Mouse (Mus musculus): ENCODE measurements at regions not wholly inside any gene's neighbourhood (a gene's known extent, or its start where the extent isn't known, plus 50 kb on each side); places are given as distances from the start of the nearest gene placed in this dataset.
"Not testable (repeated sequence)": the region's sequence is repeated elsewhere in the genome, so short reads cannot be mapped to it uniquely, and the experiment has no call there.

- peak; percentile 17 for DNase-seq (ENCODE audit: low read depth, low spot score)
Measured at GRCm38 (mm10) chr17:82909189-82909588, 305.9 kb upstream of the Pkdcc start.

GRCm38 (mm10) chr17:82922986-82923385 is 292.1 kb upstream of the Pkdcc start:
- DNase-seq (ENCODE audit: low read depth, low spot score): not testable (repeated sequence)

- DNase-seq (ENCODE audit: low read depth, low spot score): no peak
Measured at GRCm38 (mm10) chr17:82925751-82926150, 289.3 kb upstream of the Pkdcc start.

- DNase-seq (ENCODE audit: low read depth, low spot score): no peak
Measured at GRCm38 (mm10) chr17:82927681-82928080, 287.4 kb upstream of the Pkdcc start.

GRCm38 (mm10) chr17:82929511-82929910 is 285.6 kb upstream of the Pkdcc start:
- DNase-seq (ENCODE audit: low read depth, low spot score): no peak

GRCm38 (mm10) chr17:82930738-82931137 is 284.4 kb upstream of the Pkdcc start:
- DNase-seq (ENCODE audit: low read depth, low spot score): no peak

- no peak for DNase-seq (ENCODE audit: low read depth, low spot score)
Measured at GRCm38 (mm10) chr17:82931476-82931875, 283.6 kb upstream of the Pkdcc start.

GRCm38 (mm10) chr17:82936836-82937235 is 278.3 kb upstream of the Pkdcc start:
- no peak for DNase-seq (ENCODE audit: low read depth, low spot score)

GRCm38 (mm10) chr17:82946083-82946482 is 269.0 kb upstream of the Pkdcc start:
- no peak for DNase-seq (ENCODE audit: low read depth, low spot score)

GRCm38 (mm10) chr17:82949794-82950193 is 265.3 kb upstream of the Pkdcc start:
- DNase-seq (ENCODE audit: low read depth, low spot score): no peak

GRCm38 (mm10) chr17:82950268-82950667 is 264.8 kb upstream of the Pkdcc start:
- no peak for DNase-seq (ENCODE audit: low read depth, low spot score)

GRCm38 (mm10) chr17:82957409-82957808 is 257.7 kb upstream of the Pkdcc start:
- DNase-seq (ENCODE audit: low read depth, low spot score): peak; percentile 66

GRCm38 (mm10) chr17:82963374-82963773 is 251.7 kb upstream of the Pkdcc start:
- no peak for DNase-seq (ENCODE audit: low read depth, low spot score)

- no peak for DNase-seq (ENCODE audit: low read depth, low spot score)
Measured at GRCm38 (mm10) chr17:82999710-83000109, 215.4 kb upstream of the Pkdcc start.

- DNase-seq (ENCODE audit: low read depth, low spot score): no peak
Measured at GRCm38 (mm10) chr17:83000411-83000810, 214.7 kb upstream of the Pkdcc start.

GRCm38 (mm10) chr17:83001567-83001966 is 213.5 kb upstream of the Pkdcc start:
- DNase-seq (ENCODE audit: low read depth, low spot score): peak; percentile 54

- peak; percentile 62 for DNase-seq (ENCODE audit: low read depth, low spot score)
Measured at GRCm38 (mm10) chr17:83010845-83011244, 204.2 kb upstream of the Pkdcc start.

- no peak for DNase-seq (ENCODE audit: low read depth, low spot score)
Measured at GRCm38 (mm10) chr17:83015656-83016055, 199.4 kb upstream of the Pkdcc start.

- no peak for DNase-seq (ENCODE audit: low read depth, low spot score)
Measured at GRCm38 (mm10) chr17:83016936-83017335, 198.2 kb upstream of the Pkdcc start.

GRCm38 (mm10) chr17:83019267-83019666 is 195.8 kb upstream of the Pkdcc start:
- no peak for DNase-seq (ENCODE audit: low read depth, low spot score)

GRCm38 (mm10) chr17:83020576-83020975 is 194.5 kb upstream of the Pkdcc start:
- DNase-seq (ENCODE audit: low read depth, low spot score): no peak

- peak; percentile 94 for DNase-seq (ENCODE audit: low read depth, low spot score)
Measured at GRCm38 (mm10) chr17:83025340-83025816, 189.7 kb upstream of the Pkdcc start.

GRCm38 (mm10) chr17:83034914-83035573 is 180.0 kb upstream of the Pkdcc start:
- DNase-seq (ENCODE audit: low read depth, low spot score): no peak

GRCm38 (mm10) chr17:83035574-83035918 is 179.5 kb upstream of the Pkdcc start:
- no peak for DNase-seq (ENCODE audit: low read depth, low spot score)
